In the genomic region with DNA sequence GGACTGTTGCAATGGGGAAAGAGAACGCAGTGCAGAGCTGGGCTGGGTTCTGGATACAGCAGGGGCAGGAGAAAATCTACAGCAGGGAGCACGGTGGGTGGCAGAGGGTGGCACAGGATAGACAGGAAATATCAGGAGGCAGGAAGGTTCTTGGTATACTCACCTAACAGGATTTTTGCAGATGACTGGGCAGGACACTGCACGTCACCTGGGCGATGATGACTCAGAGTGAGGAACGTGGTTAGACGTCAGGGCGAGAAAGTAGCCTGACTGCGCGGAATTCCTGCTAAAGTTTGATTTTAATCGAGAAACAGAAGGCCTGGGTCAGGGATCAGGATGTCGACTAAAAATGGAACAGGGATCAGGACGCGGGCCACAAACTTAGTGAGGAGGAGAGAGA, we compare ENCODE assay signal across 25 mouse cellular contexts. TPM values are rescaled to one million over a fixed set of nuclear protein-coding genes. Genes with fewer than 3 reads are reported as not detected.
A peak's percentile ranks its signal among the peaks of the same experiment; 100 is the strongest.
DNase-seq lines count a peak whose midpoint lies in the region; TF ChIP-seq lines count a peak whose summit lies in the region.
"Had no signal": no experiment of that assay in that cellular context is flagged by ENCODE, and none has a peak within 500 bp of the region (broad histone marks: within the 10 kb centered on the region; RNA-seq: fewer than 3 reads in every experiment).

No protein-coding gene starts in this region.

- no peak overlapping the region for H3K4me3 ChIP-seq in gastrocnemius, adult 2 months
- H3K4me3 ChIP-seq: embryonic facial prominence, embryonic 13.5 days; embryonic facial prominence, embryonic 15.5 days; erythroblast, embryonic 14.5 days; forebrain, embryonic 10.5 days; forebrain, embryonic 12.5 days had no signal

- no peak for TF ChIP-seq CTCF in gastrocnemius, adult 2 months (IDR thresholded peaks at IDR 0.05)

- DNase-seq in gastrocnemius, adult 2 months = no peak
- no peak for DNase-seq in gastrocnemius, postnatal 4 days (ENCODE audit: low spot score in 2 of 2)
- DNase-seq in urinary bladder, adult 18-20 months (ENCODE audit: low spot score in 2 of 2) = peak; percentile 22 to 51
- no peak for DNase-seq in urinary bladder, adult 2 months (ENCODE audit: low spot score)
- peak; percentile 16 for DNase-seq in urinary bladder, postnatal 25 days (ENCODE audit: low spot score)
- DNase-seq in urinary bladder, postnatal 4 days (ENCODE audit: low spot score in 2 of 2) = no peak
- peak; percentile 20 to 42 for DNase-seq in urinary bladder, postnatal 36 days (ENCODE audit: low spot score in 2 of 2)
- no peak for DNase-seq in frontal cortex, postnatal 25 days (ENCODE audit: low spot score in 2 of 2)
- DNase-seq: adrenal gland, adult 8-10 months; adrenal gland, postnatal 14 days; adrenal gland, postnatal 36 days; B cell, adult 2 months; cerebellum, adult 11-12 months; cerebellum, adult 2 months; cerebellum, adult 9-10 months; cerebellum, postnatal 25 days; embryo, embryonic 11 days had no signal

- H3K27ac ChIP-seq in gastrocnemius, adult 2 months = 0 out of 2 replicates have a peak overlapping the region, but pooled peaks have one; percentile 12
- H3K27ac ChIP-seq: embryonic facial prominence, embryonic 13.5 days; embryonic facial prominence, embryonic 15.5 days; forebrain, embryonic 10.5 days; forebrain, embryonic 12.5 days had no signal

- intact Hi-C loops in gastrocnemius, adult 2 months (cut with DNase I) = loop anchor here (10.0 kb wide), 1 partner anchor 113 kb away; the partner anchor contains the start of gene Ckap2l

RNA-seq across cellular contexts. Expression of gene Il1b, which starts 36.7 kb away (rescaled TPM):
- not detected for total RNA-seq in gastrocnemius, adult 2 months (2021)
- under 1 TPM in 1 of 2 experiments, not detected in 1; 0.52 TPM for total RNA-seq in gastrocnemius, postnatal 4 days (2021)
- 0.28 and 0.49 TPM in 2 replicates for polyA plus RNA-seq in urinary bladder, adult 2 months (2012; rRNA removed)
- polyA plus RNA-seq: activated CD4-positive, CD25-positive, alpha-beta regulatory T cell, adult 4 months; erythroblast, embryonic 14.5 days; forebrain, embryonic 10.5 days; forebrain, embryonic 12.5 days; forebrain, embryonic 14.5 days; Patski had no signal

Comparison
In these comparisons a context has a peak if more than half of its experiments do, and no peak if none do; other contexts are left out.
1. DNase-seq: peak in urinary bladder, adult 18-20 months (2 of 2), urinary bladder, postnatal 25 days (single experiment) and urinary bladder, postnatal 36 days (2 of 2); none in gastrocnemius, adult 2 months (single experiment), gastrocnemius, postnatal 4 days (0 of 2), urinary bladder, adult 2 months (single experiment), urinary bladder, postnatal 4 days (0 of 2) and frontal cortex, postnatal 25 days (0 of 2).